Mouse (Mus musculus) left cerebral cortex, postnatal 4 days (tissue): ENCODE results near the gene Numb. TPM values are rescaled to one million over a fixed set of nuclear protein-coding genes. Genes with fewer than 3 reads are reported as not detected.

Experiments used
- DNase-seq: peaks from one replicate; pipeline ENCODE4 v3.0.0-alpha.2; 2022
- intact Hi-C: fragments of 180-260 bp; cut with DNase I; formaldehyde crosslinking; loops from one replicate; pipeline ENCODE4 v1.15.1; 2025
- total RNA-seq, 2 experiments: library from RNA; stranded (reverse); gene quantifications; 2 replicates each; pipeline ENCODE4 v1.2.3; 2021

Gene Numb
- total RNA-seq, 2 experiments from 2014 or later, result 16.5 to 17.8 TPM

DNA sequence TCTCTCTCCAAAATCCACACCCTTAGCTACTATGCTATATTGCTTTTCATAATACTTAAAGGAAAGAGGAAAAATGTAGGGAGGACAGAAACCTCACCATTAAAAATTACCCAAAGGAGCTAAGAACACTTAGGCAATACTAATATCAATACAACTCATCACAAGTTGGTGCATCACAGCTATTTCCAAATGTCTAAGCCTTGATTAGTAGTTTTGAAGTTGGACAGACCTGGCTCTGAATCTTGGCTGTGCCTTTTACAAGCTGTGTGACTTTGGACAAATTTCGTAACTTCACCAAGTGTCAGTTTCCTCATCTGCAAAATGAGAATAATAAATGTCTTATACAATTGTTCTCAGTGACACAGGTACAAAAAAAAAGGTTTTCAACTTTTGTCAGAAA is 66.5 kb downstream of the Numb start:
- intact Hi-C loops, result no loop called here
- DNase-seq, result no peak

- intact Hi-C loops, result no loop called here
Observed at GRCm38 (mm10) chr12:83854281-83854680, 67.5 kb downstream of the Numb start.

DNA sequence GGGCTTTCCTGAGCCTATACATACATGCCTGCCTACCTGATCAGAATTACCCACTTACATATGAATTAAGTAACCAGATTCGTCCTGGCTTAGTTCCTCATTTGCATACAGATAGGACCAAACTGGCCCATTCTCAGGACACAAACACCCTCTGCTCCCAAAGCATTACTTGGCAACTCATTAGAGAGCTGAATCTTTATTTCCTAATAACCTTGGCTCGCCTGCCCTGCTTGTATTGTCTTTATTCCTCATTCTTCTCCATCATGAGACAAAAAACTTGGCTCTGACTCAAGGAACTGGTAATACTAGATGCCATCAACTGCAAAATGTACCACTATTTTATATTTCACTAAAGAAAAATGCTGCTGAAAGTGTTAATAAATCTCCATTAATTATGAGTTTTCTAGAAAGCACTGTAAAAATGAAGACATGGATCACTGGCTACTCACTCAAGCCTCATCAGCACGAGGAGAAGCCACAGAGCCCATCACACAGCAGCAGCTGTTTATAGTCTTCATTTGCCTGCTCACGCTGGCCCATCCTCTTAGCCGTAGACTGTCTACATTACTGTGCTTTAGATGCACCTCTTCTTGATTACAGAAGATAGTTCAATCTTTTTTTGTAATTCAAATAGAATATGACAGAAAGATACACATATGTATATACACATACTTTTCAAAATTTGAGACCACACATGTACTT is 69.1 kb downstream of the Numb start:
- no peak for DNase-seq
- intact Hi-C loops, result no loop called here

More at GRCm38 (mm10) chr12:83854281-83854680, 67.5 kb downstream of the Numb start:
- DNase-seq, result no peak

GRCm38 (mm10) chr12:83850334-83850733 is 71.4 kb downstream of the Numb start:
- intact Hi-C loops, result no loop called here

GRCm38 (mm10) chr12:83848595-83849231 is 73.0 kb downstream of the Numb start:
- no peak for DNase-seq
- intact Hi-C loops, result no loop called here

More at GRCm38 (mm10) chr12:83850334-83850733, 71.4 kb downstream of the Numb start:
- no peak for DNase-seq

DNA sequence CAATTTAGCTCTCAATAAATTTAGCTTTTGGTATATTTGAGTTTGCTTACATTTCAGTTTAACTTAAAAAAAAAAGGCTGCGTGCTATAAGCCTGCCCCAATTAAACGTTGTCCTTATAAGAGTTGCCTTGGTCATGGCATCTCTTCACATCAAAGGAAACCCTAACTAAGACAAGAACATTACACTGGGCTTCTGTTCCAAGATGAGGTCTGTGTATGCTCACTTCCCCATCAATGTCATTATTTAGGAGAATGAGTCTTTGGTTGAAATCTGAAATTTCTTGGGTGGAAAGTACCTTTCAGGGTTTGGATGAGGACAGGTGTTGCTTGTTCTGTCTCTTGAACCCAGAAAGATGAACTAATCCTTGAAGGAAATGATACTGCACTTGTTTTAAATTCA is 73.9 kb downstream of the Numb start:
- DNase-seq, result no peak

GRCm38 (mm10) chr12:83842678-83843440 is 78.9 kb downstream of the Numb start:
- intact Hi-C loops, result no loop called here
- no peak for DNase-seq

More for the DNA sequence above, 73.9 kb downstream of the Numb start:
- intact Hi-C loops, result no loop called here

- no peak for DNase-seq
- intact Hi-C loops, result no loop called here
Observed at GRCm38 (mm10) chr12:83841409-83842190, 80.1 kb downstream of the Numb start.

GRCm38 (mm10) chr12:83833979-83834378 is 87.8 kb downstream of the Numb start:
- DNase-seq, result no peak
- intact Hi-C loops, result no loop called here

- intact Hi-C loops, result no loop called here
- no peak for DNase-seq
Observed at GRCm38 (mm10) chr12:83830424-83830823, 91.3 kb downstream of the Numb start.

DNA sequence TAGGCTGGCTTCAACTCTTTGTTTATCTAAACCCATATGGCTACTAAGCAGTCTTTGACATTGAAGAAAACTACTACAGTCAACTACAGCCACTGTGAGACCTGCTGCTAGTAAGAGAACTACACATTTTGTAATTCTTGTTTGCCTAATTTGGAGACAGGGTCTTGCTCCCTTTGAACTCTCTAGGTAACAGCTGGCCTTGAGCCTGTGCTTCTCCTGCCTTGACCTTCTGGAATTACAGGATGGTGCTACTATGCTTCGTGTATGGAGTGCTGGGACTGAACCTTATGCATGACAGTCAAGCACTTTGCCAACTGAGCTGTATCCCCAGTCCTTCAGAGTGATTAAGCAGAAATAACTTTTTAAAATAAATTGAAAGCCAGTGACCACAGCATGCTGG is 105.1 kb downstream of the Numb start:
- intact Hi-C loops, result no loop called here
- no peak for DNase-seq

GRCm38 (mm10) chr12:83811901-83812300 is 109.8 kb downstream of the Numb start:
- no peak for DNase-seq
- intact Hi-C loops, result no loop called here

GRCm38 (mm10) chr12:83803641-83804040 is 118.1 kb downstream of the Numb start:
- DNase-seq, result no peak
- intact Hi-C loops, result no loop called here

GRCm38 (mm10) chr12:83800943-83801342 is 120.8 kb downstream of the Numb start:
- DNase-seq, result peak; percentile 58
- intact Hi-C loops, result no loop called here

DNA sequence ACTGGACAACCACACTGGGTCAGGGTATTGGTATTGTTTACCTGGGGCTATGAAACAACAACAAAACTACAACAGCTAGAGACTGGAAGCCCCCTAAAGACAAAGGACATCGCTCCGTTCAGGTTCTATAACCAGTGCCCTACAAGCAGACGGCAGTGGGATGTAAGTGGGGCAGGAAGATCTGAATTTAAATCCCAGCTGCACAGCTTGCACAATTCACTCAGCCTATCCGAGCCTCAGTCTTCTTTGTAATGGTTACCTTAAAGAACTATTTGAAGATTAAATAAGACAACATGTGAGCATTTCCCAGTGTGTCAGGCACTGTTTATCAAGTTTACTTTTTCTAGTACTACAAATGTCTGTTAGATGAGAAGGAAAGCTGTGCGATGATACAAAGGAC is 123.4 kb downstream of the Numb start:
- no peak for DNase-seq
- intact Hi-C loops, result no loop called here

DNA sequence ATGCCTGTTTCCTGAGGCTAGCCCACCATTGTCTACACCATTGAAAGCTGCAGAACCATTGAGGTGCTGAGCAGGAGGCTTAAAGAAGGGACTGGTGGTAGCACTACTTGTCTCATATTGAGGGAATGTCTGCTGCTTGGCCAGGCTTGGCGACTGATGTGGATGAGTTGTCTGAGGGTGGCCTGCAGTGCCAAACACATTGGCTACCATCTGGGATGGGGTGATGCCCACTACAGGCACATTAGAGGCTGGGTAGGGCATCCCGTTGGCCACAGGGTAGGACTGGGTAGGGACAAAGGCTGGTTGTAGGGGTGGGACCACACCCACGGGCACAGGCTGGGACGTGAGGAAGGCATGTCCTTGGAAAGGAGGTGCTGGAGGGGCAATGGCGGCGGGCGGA is 126.1 kb downstream of the Numb start:
- intact Hi-C loops, result no loop called here
- no peak for DNase-seq

GRCm38 (mm10) chr12:83795051-83795450 is 126.7 kb downstream of the Numb start:
- intact Hi-C loops, result no loop called here
- DNase-seq, result no peak

- intact Hi-C loops, result no loop called here
- no peak for DNase-seq
Observed at GRCm38 (mm10) chr12:83792706-83793410, 128.9 kb downstream of the Numb start.

DNA sequence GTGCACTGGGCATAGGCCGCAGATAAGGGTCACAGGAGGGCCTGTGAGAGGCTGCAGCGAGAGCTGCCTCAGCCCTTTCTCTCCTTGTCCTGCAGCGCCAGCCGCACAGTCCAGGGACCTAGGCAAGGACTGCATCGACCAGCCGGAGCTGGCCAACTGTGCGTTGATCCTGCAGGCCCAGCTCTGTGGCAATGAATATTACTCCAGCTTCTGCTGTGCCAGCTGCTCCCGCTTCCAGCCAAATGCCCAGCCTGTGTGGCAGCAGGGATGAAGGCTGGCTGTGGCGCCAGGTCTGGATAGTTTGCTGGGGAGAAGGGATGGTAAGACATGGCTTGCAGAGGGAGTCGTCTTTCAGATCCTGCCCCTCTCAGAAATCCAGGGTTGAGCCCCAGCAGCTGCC is 130.0 kb downstream of the Numb start:
- intact Hi-C loops, result no loop called here
- DNase-seq, result peak; percentile 90

- intact Hi-C loops, result no loop called here
- no peak for DNase-seq
Observed at GRCm38 (mm10) chr12:83790749-83791148, 131.0 kb downstream of the Numb start.
